Mouse (Mus musculus): Measurements from ENCODE around the gene Auts2.

Gene Auts2

DNA sequence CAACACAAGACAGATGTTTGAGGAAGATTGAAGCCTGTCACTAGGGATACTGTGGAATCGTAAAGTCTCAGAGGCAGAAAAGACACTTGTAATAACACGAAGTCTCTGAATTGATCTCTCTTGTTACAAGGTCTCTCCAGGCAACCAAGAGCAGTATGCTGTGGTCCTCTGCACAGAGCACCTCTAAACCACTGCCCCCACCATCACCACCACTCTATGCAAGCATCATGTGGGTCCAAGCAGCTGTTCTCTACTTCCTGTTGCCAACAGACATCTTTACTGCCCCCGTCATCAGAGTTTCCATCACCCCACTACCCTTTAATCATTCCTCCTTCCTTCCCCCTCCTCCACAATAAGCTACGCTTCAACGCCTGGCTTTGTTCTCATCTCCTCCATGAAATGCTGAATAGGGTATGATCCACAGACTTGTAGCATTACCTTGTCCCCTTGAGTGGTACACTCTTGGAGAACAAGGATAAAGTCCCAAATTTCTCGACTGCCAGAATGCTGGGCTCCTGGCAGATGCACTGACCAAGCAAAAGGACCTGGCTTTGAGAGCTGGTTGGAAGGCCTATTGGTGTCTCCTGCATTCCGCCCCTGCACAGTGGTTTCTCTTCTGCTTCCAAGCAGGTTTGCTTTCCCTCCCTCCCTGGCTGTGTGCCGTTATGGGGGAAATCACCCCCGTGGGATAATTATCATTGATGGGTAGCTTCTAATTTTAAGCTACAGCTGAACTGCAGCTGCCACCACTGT, 699.2 kb downstream of the Auts2 start:
- peak in 1 of 2 experiments; percentile 27 for DNase-seq (ENCODE audit: low spot score in 2 of 2)

GRCm38 (mm10) chr5:131839657-131840315, 703.4 kb downstream of the Auts2 start:
- DNase-seq (ENCODE audit: low spot score in 2 of 2): no peak

DNA sequence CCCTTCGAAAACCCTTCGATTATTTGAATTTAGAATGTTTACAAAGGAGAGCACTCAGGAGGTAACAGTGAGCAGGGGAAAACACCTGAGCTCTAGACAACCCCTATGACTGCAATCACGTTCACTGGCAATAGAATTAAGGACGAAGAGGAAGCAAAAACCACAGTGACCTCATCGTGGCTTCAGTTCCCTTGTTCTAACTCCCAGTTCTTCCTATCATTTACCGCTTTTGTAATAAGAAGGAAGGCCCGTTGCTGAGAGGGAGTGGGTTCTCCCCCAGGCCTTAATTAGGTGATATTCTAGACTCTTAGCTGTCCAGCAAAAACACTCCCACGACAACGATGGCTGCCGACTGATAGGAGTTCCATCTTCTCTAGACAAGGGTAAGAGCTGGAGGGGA, 704.1 kb downstream of the Auts2 start:
- DNase-seq (ENCODE audit: low spot score in 2 of 2): no peak

DNA sequence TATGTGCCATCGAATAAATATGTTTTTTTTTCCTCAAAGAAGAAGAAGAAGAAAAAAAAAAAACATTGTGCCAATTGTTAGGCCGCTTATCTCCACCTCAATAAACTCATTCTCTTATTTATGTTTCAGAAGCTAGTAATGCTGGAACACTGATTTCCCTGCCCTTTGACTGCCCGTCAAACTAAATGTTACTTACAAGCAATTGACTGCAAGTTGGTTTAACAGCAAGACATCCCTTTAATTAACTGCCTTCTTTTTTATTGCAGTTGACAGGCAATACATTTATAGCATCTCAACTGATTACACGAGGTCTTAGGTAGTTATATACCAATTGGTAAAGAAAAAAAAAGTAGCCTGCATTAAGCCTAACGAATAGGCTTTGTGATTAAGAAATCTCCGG, 705.1 kb downstream of the Auts2 start:
- no peak for DNase-seq (ENCODE audit: low spot score in 2 of 2)

DNA sequence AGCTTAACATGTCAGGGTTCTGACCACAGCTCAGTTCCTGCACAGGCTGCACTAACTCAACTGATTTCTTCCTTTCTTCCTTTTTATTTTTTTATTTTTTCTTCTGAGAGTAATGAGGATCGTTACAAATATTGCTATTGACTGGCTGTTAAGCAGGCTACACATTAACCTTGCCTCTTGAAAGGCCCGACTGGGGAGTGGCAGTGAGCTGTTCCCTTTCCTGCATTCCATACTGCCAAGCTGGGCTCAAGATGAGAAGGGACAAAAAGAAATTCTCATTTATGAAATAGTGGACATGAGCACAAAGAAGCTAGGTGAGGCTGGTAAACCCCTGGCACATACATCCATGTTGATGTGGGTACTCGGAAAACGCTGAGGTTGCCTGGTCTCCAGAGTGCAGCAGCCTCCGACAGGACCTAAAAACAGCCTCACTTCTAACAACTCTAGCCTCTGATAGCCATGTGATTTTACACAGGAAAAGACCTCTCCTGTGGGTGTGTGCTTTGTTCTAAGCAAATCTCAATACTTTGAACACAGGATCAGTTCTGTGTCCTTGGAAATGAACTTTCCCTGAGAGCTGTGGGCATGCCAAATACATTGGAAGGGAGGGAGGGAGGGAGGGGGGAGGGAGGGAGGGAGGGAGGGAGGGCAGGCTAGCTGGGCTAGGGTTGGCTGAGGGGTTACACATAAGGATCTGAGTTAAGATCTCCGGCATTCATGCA, 707.0 kb downstream of the Auts2 start:
- DNase-seq (ENCODE audit: low spot score in 2 of 2): no peak

GRCm38 (mm10) chr5:131832891-131833876, 710.0 kb downstream of the Auts2 start:
- DNase-seq (ENCODE audit: low spot score in 2 of 2): no peak

DNA sequence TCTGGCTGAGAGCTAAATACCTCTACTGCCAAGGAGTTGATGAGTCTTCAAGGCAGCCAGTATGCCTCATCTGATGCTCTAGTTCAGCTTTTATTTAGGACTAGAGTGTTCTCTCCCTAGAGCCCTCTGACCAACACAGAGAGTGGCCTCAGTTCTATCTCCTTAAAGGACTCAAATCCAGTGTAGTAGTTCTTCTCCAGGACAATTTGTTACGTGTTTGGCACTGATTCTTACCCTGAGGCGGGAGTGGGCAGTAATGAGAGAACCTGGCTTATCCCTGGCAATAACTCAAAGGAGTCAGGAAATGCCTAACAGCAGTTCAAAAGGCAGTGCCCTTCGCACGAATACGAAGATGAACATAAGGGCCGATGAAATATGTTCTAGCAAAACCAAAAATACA, 713.0 kb downstream of the Auts2 start:
- DNase-seq (ENCODE audit: low spot score in 2 of 2): no peak

DNA sequence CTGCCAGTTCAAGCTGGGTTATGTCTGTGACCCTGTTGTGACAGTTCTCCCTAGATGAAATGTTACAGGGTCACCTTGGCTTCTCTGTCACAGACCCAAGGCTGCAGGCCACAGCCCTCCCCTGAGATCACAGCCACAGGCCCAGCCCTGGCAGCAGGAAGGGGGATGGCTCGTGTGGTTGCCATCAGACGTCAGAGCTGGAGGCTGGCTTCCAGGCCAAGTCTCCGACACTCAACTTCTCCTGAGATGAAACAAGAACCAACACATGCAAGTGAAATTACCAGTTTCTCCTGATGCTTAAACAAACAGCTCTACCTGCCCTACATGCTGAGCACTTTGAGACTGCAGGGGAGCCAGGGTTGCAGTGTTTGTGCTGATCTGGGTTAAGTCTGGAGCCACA, 713.9 kb downstream of the Auts2 start:
- no peak for DNase-seq (ENCODE audit: low spot score in 2 of 2)

GRCm38 (mm10) chr5:131828607-131829006, 714.5 kb downstream of the Auts2 start:
- DNase-seq (ENCODE audit: low spot score in 2 of 2): no peak

- no peak for DNase-seq (ENCODE audit: low spot score in 2 of 2)
These were observed 716.5 kb downstream of the Auts2 start for GRCm38 (mm10) chr5:131826362-131827261.

DNA sequence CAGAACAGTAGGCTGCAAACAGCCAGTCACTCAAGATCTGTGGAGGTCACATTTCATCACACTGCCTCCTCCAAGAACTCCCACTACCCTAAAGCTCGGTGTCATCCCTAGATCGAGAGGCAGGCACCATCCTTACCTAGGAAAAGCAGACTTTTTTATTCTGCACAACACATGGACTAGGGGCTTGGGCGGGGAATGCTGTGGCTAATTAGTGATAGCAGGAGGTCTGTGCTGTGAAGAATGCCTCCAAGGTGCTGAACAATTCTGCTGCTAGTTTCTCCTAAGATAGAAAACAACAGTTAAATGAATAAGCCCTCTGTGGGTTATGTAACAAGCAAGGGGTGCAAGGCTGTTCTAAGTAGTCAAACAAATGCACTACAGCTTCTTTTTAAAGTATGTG, 717.7 kb downstream of the Auts2 start:
- no peak for DNase-seq (ENCODE audit: low spot score in 2 of 2)

DNA sequence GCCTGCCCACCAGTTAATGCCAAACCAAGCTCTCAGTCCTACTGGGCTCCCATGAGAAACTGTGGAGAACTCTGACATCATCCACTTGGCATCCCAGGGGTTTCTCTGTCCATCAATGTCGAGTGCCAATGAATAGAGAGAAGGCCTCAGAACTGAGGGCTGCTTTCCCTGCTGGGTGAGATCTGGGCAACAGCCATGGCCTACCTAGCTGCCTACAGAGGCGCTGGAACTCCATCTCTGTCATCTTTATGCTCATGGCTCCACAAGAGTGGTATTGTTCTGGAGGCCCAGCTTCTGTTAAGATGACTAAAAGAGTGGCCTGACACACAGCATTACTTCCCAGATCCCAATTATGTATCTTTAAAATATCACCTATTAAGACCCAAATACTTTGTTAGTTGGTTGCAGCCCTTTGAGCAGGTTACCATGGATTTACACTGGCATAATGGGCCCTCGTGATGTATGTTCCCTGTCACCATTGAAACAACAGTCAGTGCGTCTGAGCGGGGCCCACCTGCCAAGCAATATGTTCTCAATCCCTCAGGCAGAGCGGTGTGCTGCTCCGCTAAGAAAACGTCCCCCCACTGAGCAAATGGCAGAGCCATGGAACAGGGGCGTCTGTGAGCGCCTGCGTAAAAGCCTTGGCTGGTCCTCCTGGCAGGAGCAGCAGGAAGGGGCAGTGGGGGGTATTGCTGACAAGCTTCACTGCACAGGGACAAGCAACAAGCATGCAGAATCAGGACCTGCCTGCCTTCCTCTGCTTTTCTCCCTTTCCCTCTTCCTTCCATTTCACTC, 718.8 kb downstream of the Auts2 start:
- no peak for DNase-seq (ENCODE audit: low spot score in 2 of 2)

- DNase-seq (ENCODE audit: low spot score in 2 of 2): no peak
These were observed 721.7 kb downstream of the Auts2 start for GRCm38 (mm10) chr5:131821461-131821860.

GRCm38 (mm10) chr5:131819251-131819691, 723.9 kb downstream of the Auts2 start:
- peak in 1 of 2 experiments; percentile 35 for DNase-seq (ENCODE audit: low spot score in 2 of 2)

DNA sequence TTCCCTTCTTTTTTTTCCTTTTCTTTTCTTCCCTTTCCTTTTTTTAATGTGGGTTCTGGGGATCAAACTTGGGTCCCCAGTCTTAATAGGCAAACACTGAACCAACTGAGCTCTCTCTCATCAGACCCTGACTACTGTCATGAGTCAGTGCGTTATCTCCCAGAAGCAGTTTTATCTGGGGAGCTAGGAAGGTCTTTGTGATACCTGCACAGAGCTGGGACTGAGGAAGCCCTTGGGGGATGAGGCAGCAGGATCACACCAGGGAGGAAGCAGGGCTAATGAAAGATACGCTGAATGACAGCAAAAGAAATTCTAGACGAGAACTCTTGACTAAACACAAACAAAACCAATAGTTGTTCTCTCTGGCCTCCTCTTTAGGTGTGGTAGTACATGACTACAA, 727.6 kb downstream of the Auts2 start:
- DNase-seq (ENCODE audit: low spot score in 2 of 2): no peak

DNA sequence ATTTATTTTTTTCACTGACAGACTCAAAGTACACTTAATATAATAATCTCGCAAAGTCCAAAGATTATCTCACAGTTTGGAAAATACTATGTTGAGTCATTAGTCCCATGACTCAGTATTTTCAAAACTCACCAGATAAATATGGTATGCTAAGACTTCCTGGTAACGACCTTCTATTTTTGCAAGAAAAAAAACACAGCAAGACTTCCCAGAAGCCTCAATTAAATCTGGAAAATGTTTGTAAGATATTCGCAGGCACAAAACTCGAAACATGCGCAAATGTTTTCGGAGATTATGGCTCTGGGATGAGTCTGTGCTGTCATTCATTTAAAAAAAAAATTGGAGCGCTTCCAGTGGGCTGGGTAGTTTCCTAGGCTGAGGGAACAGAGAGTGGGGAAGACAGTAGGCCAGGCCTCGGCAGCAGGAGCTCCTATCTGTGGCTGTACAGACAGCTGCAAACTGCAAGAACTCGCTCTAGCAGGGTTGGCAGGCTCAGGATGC, 728.6 kb downstream of the Auts2 start:
- no peak for DNase-seq (ENCODE audit: low spot score in 2 of 2)

GRCm38 (mm10) chr5:131813952-131814502, 729.1 kb downstream of the Auts2 start:
- DNase-seq (ENCODE audit: low spot score in 2 of 2): no peak

DNA sequence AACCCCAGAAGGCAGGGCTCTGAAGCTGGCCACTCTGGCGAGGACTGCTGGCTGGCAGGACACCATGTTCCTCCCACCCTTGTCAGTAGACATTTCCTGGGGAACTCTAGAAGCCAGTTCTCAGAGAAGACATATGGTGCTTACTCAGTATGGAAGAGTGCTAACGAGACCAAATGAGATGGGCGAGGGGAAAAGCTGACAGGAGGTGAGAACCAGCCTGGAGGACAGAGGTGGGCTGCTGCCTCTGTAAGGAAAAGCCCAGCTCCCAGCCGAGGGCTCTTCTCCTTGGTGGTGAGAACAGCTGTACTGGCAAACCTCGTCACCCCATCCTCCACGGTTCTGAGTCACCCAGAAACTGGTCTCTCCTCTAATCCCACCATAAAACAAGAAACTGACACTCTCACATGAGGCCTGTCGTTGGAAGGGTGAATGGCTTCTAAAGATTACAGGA, 729.8 kb downstream of the Auts2 start:
- peak in 1 of 2 experiments; percentile 41 for DNase-seq (ENCODE audit: low spot score in 2 of 2)

- no peak for DNase-seq (ENCODE audit: low spot score in 2 of 2)
These were observed 730.6 kb downstream of the Auts2 start for GRCm38 (mm10) chr5:131812483-131813063.

Data from frontal cortex, postnatal 10 days (tissue).